Mouse (Mus musculus): ENCODE measurements around the gene Srp68.

- no peak for TF ChIP-seq POLR2A (IDR thresholded peaks at IDR 0.05; ENCODE audit: control insufficient read depth in 1 of 2, insufficient read depth in 1 of 2, low read depth in 1 of 2, low read length in 2 of 2, poor library complexity in 1 of 2)
- TF ChIP-seq ZNF384 (IDR thresholded peaks at IDR 0.05; ENCODE audit: low read depth, low read length): no peak
- TF ChIP-seq MAZ (IDR thresholded peaks at IDR 0.05; ENCODE audit: low read depth, low read length): no peak
- no peak for TF ChIP-seq SIN3A (IDR thresholded peaks at IDR 0.05; ENCODE audit: low read length)
- TF ChIP-seq CHD2 (IDR thresholded peaks at IDR 0.05; ENCODE audit: low read length): no peak
- TF ChIP-seq ZKSCAN1 (IDR thresholded peaks at IDR 0.05; ENCODE audit: low read depth, low read length): no peak
- no peak for TF ChIP-seq TAL1 (IDR thresholded peaks at IDR 0.05; ENCODE audit: low read length)
Observed at GRCm38 (mm10) chr11:116285770-116286191, 11.8 kb upstream of the Srp68 start.
